Mouse (Mus musculus): ENCODE measurements around the gene Ptma.
"Not testable (repeated sequence)": the region's sequence is repeated elsewhere in the genome, so short reads cannot be mapped to it uniquely, and the experiment has no call there.

The Ptma gene

DNA sequence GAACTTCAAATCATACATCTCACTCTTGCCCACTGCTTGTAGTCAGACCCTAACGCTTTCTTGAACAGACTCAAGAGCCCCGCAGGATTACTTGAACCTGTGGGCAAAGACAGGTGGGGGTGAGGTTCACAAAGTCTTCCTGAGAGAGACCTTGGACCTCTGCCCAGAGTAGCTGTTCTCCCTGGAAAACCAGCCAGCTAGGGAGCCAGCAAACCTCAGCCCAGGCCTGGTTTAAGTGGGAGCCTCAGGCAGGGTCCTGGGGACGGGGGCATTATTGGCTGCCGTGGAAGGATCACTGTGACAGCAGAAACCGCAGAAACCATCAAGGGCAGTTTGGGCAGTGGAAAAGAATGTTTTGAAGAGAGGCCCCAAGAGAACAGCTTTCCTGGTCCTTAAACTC, 29.2 kb upstream of the Ptma start:
- in situ Hi-C loops (cut with MboI) = no loop called here

DNA sequence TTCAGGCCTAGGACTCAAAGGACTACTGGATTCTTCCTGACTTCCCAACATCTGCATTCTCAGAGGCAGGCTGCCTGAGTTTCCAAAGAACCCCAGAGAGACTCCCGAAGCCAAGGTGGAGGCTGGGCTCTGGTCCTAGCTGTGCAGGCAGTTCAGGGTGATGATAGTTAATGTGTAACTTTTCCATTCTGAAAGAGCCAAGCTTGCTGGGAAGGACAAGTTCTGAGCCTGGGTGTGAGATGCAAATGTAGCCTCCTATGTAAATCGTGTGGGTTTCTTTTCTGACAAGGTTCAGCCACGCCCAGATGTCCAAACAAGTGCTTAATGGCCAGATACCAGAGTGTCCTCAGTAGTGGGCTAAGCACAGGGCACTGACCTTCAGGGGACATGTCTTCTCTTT, 28.5 kb upstream of the Ptma start:
- in situ Hi-C loops (cut with MboI) = no loop called here

DNA sequence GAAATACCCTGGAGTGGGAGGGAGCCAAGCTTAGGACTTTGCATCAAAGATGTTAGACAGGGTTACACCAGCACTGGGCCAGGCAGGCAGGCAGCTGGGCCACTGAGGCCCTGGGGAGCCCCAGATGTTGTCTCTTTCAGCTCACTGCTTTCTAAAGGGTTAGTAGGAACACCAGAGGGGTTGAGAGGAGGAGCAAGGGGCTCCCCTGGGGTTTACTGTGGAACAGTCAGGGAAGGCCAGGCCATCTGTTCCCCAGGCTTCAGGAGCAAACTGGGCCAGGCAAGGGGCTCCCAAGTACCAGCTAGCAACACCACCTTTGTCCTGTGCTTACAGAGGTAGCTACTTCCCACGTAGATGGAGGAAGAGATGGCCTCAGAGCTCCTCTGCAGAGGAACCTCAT, 27.9 kb upstream of the Ptma start:
- in situ Hi-C loops (cut with MboI) = no loop called here

DNA sequence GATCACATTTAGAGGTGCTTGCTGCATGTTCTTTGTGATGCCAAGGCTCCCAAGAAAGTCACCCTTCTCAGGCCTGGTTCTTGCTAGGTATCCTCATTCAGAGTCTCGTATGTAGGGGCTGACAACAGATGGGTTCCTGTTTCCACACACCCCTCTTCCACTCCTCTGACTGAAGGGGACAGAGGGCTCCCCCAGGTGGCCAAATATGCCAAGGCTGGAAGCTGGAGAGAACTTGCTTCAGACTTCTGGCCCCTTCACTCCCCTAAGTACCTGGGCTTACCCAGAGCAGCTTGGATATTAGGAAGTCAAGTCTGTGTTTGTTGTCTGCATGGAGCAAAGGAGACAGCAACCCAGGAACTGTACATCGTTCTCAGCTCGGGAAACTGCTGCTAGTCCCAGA, 26.6 kb upstream of the Ptma start:
- in situ Hi-C loops (cut with MboI) = loop anchor here (5.0 kb wide), 2 partner anchors 37 to 58 kb away; no protein-coding TSS in a partner anchor

DNA sequence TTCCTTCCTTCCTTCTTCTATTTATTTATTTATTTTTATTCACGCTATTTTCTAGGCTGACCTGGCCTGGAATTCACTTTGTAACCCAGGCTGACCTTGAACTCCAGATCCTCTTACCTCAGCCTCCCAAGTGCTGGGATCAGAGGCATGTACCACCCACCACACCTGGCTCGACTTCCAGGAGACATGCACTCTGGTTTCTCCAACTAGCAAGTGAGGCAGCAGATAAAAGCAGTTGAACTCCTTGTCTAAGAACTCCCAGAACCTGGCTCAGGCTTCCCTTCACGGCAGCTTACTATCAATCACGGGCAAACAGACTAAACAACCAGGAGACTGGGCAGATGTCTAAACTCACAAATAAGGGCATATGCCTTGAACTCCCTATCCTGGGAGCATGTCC, 25.8 kb upstream of the Ptma start:
- in situ Hi-C loops (cut with MboI) = loop anchor here (5.0 kb wide), 2 partner anchors 37 to 58 kb away; no protein-coding TSS in a partner anchor

DNA sequence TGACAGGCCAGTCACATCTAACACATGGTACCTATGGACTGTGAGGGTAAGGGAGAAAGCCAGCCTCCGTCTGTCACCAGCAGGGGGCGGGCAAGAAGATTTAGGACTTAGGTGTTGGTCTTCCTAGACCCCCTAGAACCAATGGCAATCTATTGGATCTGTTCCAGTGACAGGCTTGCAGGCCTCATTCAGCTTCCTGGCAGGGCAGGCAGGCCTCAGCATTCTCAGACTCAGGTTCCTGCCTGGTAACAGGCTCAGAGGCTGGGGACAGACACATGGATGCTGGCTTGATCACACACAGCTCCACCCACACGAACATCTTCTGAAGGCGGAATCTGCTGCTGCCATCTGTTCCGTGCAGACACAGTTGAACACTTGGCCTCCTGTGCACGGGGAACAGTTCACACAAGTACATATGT, 25.4 kb upstream of the Ptma start:
- in situ Hi-C loops (cut with MboI) = loop anchor here (5.0 kb wide), 2 partner anchors 36 to 59 kb away; no protein-coding TSS in a partner anchor

DNA sequence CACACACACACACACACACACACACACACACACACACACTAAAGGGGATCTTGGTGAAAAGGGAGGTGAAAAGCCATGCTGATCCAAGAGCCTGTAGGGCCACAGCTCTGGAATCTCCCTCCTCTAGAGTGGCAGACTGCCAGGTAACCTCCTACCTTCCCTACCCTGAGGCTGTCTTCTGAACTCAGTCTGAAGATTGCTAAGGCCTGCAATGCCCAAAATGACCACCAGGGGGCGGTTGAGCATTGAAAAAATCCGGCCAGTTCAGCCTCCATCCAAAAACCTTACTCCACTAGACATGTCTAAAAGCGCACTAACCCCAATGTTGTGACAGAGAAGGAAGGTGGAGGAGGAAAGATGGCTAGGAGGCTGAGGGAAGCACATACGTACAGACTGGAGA, 25.0 kb upstream of the Ptma start:
- in situ Hi-C loops (cut with MboI) = loop anchor here (5.0 kb wide), 2 partner anchors 36 to 59 kb away; no protein-coding TSS in a partner anchor

DNA sequence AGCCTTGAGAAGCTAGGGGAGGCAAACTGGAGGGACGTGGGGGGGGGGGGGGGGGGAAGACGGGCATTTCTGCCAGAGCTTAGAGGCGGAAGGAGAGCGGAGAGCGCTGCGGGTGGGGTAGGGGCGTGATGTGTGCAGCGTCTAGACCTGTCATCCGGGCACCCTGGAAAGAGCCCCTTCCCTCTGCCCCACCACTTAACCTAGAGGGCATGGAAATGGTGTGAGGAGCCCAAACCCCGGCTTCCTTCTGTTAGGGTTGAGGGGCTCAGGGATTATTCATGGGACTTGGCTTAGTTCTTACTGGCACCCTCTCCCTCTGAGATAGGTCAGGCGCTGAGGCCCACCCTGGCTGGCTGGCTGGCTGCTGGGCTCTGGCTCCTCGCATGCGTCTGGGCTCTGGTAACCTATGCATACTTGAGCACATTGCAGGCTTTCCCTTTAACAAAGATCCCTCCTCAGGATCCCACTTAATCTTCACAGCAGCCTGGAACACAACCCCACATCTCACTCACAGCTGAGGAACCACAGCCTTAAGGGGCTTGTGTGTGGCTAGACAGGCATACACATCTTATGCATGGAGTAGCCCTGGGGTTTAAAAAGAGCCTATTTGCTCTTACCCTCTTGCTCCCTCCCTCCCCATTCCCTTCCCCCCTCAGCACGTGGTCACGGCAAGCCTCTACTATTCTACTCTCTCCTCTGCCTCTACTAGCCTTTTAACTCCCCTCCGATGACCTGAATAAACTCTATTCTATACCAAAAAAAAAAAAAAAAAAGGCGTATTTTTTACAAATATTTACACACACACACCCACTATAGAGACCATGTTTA, 24.1 kb upstream of the Ptma start:
- in situ Hi-C loops (cut with MboI) = loop anchor here (5.0 kb wide), 2 partner anchors 35 to 60 kb away; no protein-coding TSS in a partner anchor

DNA sequence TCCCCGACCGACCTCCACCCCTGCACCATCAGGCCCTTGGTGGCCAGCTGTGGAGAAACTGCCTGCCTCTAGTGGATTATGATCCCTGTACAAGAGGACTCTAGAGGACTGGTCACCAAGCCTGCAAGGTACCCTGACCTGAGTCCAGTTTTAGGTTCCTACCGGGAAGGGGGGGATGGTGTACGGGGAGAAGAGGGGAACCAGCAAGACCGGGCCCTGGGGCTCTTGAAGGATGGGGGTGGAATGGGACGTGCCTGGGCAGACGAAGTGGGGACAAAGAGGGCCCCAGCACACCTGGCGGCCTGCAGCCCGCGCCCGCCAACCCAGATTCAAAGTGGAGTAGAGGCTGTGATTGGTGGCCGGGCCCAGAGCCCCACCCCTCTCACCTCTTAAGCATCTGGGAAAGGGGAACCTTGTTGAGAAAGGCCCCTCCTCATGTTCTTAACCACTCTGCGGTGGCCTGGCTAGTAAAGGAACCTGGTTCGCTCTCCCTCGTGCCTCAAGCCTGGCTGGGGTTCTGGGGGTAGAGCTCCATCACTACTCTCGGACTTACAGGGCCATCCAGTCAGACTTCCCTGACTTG, 23.3 kb upstream of the Ptma start:
- in situ Hi-C loops (cut with MboI) = loop anchor here (5.0 kb wide), 2 partner anchors 34 to 61 kb away; no protein-coding TSS in a partner anchor

DNA sequence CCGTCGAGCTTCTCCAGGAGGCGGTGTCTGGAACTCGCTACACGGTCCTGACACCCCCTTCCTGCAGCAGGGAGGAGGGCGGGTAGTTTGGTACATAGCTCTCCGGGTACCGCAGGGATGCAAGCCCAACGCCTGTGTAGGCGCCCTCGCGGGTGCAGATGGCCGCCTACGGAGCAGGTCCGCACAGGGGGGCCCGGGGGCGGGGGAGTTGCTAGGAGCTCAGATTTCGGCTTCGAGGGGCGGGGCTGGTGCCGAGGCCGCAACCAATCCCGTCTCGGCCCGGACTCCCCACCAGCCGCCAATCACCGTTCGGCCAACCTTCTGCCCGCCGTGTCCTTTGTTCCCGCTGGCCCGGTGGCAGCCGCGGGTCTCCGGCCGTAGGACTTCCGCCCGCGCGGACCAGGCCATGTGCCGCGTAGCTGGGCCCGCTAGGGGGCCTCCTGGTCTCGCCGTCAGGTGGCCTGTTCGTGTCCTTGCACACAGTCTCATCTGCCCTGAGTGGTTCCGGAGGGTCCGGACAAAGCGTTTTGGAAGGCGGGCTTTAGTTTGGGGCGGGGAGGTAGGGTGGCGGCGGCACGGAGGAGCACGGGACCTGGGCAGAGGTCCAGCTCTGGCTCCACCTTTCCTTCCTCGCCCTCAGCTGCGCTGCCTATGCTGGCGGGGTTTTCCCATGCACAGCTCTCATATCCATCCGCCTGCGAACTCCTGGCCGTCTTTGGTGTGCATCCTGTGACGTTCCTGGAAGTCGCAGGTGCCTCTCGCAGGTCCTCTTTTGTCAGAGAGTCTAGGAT, 22.4 kb upstream of the Ptma start:
- in situ Hi-C loops (cut with MboI) = loop anchor here (5.0 kb wide), 2 partner anchors 33 to 62 kb away; no protein-coding TSS in a partner anchor

DNA sequence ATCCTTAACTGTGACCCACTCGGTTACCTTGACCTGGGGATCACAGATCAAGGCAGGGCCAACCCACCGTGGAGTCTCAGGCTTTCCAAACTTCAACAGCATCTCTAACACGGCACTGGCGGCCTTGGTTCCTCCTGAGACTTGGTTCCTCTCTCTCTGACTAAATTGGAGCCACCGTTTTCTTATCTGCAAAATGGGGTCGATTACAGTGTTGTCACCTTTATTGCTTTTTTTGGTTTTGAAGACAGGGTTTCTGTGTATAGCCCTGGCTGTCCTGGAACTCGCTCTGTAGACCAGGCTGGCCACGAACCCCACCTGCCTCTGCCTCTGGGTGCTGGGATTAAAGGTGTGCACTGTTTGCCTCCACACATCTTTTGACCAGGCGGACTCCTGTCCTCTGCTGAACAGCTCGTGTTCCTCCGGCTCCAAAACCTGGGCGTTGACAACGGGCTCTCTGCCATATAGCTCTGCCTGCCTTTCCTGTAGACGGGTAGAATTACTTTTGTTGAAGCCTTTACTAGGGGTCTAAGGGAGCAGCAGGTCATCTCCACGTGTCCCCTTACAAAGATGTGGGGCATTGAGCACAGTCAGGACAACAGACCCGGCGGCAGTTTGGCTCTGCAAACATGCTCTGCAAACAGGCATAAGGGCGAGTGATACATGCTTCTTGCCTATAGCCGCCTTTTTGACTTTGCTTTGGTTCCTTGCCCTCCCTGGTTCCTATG, 21.7 kb upstream of the Ptma start:
- in situ Hi-C loops (cut with MboI) = loop anchor here (5.0 kb wide), 2 partner anchors 32 to 63 kb away; no protein-coding TSS in a partner anchor

DNA sequence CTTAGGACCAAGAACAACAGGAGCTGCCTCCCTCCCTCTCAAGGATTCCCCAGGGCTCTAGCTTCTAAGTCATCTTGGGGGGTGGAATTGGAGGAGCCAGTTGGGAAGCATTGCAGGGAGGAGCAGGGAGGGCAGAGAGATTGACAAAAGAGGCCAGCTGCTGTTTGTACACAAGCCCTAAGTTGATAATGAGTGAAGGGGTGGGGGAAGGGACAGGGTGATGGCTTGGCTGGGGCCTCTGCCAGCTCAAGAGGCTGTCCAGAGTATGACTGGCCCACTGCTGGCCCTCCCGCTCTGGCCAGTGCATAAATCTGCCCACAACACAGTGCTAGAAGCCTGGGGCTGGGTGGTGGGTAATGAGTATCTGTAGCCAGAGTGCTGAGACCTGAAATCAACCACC, 21.1 kb upstream of the Ptma start:
- in situ Hi-C loops (cut with MboI) = no loop called here

DNA sequence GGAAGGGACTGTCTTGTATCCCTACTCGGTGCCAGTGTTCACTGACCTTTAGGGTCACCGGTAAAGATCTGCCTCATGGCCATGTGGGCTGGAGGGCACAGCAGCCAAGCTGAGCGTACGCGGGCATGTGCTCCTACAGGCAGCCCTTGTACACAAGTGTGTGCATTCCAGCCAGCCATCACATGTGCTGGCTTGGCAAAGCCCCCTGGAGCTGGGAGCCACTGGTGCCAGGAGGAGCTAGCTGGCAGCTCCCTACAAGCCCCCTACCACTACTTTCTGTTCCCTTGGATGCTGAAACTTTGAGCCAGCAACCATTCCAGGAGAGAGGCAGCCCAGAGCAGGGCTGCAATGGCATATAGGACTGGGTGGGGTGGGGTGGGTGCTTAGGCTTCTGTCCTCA, 20.1 kb upstream of the Ptma start:
- in situ Hi-C loops (cut with MboI) = no loop called here

DNA sequence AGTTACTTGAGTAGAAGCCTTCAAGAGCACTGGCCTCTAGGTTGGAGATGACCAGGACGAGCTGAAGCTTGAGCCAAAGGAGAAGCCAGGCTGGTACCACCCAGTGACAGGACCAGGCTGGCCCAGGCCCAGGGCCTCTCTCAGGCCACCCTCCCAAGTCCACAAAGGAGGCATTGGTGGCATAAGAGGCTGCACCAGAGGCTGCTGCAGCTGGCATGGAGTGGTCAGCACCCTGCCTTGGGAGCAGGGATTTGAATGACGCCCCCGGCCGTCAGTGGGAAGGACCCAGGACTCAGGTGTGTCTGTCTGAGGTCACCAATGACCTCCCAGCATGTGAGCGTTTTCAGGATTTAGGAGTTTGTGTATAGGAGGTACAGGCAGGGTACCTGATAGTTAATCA, 18.7 kb upstream of the Ptma start:
- in situ Hi-C loops (cut with MboI) = no loop called here

DNA sequence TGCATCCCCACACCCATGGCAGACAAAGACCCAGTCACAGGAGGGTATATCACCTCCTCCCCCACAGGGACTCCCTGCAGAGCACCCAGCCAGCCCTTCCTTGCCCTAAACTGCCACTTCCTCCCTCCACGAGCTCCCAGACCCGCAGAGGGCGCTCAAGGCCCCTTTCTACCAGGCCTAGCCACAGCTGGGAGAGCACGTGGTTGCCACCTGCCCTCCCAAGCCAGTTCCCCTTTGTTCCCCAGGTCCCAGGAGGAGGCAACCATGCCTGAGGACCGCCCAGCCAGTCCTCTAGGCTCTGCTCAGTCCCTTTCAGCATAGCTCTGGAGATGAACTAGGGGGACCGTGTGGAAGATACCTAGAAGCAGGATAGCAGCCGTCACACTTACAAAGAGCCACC, 17.1 kb upstream of the Ptma start:
- in situ Hi-C loops (cut with MboI) = no loop called here

DNA sequence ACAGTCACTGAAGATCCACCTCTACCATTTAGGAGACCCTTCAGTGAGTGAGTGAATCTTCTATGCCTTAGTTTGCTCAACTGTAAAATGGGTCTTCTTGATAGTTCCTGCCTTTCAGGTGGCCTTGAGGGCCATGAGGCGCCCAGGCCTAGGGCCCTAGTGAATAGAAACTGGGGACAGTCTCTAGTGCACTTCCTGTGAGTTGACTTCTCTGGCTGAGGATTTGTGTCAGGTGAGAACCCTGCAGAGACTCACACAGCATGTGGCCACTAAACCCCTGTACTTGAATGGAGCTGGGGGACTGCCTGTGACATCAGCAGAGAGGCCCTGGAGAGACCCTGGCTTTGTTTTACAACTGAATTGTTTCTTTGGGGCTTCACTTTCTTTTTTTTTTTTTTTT, 16.3 kb upstream of the Ptma start:
- in situ Hi-C loops (cut with MboI) = no loop called here

DNA sequence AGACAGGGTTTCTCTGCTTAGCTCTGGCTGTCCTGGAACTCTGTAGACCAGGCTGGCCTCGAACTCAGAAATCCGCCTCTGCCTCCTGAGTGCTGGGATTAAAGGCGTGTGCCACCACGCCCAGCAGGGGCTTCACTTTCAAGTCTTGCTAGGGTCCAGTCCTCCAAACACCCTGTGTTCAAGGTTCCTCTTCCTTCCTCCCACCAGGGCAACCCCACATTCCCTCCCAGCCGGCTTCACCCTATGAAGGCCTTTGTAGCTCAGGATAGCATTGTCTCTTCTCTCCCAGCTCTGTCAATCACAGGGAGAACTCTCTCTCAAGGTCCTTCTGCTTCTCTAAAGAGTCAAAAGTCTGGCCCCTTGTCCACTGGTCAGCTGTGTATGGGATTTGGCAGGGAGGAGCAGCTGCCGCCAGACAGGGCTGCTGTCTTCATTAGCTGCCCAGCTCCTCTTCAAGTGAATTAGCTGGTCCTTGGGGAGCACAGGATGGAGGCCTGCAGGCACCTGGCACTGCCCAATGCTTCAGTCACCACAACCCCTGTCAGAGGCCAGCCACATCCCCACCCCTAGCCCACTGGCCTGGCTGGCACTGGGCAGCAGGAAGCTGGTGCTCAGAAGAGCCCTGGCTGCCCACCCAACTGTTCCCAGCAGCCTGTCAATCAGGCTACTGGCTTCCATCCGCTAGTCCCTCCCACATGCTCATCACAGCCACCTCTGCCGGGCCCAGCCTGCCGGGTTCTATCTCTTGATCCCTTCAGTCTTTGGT, 15.7 kb upstream of the Ptma start:
- in situ Hi-C loops (cut with MboI) = no loop called here

DNA sequence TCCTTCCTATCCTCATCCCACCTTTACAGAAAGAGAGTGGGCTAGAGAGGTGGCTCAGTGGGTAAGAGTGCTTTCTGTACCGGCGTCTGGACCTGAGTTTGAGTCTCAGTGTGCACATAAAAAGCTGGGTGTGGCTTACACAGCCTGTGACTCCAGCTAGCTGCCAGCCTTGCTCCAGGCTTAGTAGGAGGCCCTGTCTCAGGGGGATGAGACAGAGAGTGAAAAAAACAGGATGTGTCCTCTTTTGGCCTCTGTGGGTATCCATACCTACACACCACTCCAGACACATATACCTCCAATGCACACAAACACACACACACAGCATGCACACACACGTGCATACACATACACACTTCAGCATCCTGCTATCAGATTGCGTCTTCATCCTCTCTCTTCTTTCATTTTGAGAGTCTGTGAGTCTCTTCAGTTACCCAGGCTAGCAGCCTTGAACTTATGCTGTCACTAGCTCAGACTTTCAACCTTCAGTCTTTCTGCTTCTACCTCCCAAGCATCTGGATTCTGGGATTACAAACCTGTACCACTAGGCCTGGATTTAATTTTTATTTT, 14.3 kb upstream of the Ptma start:
- in situ Hi-C loops (cut with MboI) = no loop called here

DNA sequence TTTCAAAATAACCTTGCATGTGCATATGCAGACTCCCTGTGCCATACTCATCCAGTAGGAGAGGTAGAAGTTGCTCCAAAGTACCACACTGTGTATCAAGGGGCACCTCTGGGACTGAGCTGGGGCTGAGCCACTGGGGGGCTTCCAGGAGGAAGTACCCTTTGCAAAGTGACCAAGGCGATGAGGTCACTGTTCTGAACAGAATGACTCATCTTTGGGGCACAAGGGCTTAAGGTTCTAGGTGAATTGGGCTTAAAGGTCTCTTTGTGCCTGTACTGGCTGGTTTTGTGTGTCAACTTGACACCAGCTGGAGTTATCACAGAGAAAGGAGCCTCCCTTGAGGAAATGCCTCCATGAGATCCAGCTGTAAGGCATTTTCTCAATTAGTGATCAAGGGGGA, 13.5 kb upstream of the Ptma start:
- in situ Hi-C loops (cut with MboI) = not testable (repeated sequence)

DNA sequence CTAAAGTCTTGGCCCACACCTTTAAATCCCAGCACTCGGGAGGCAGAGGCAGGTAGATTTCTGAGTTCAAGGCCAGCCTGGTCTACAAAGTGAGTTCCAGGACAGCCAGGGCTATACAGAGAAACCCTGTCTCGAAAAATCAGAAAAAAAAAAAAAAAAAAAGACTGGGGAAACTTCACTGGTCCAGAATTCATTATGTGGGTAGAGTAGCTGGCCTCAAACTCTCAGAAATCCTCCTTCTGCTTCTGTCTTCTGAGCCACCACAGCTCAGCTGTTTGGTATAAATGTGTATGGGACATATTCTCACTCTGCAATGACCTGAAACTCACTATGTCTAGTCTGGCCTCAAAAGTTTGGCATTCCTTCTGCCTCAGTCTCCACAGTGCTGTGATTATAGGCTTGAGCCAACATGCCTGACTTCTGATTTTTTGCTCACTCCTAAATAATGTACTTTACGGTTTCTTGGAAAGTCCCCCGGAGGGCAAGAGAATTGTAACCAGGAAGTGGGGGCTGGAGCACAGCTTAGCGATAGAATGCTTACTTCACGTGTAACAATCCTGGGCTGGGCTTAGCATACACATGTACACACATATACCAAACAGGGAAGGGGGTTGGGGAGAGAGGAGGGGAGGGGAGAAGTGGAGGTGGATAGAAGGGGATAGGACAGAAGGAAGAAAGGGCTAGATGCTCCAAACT, 10.7 kb upstream of the Ptma start:
- in situ Hi-C loops (cut with MboI) = no loop called here
